Mouse (Mus musculus) kidney, postnatal 36 days (tissue): ENCODE measurements at regions not wholly inside any gene's neighbourhood (a gene's known extent, or its start where the extent isn't known, plus 50 kb on each side); places are given as distances from the start of the nearest gene placed in this dataset.

Experiments
- DNase-seq, 2 experiments: peaks; one replicate each; pipeline ENCODE4 v3.0.0; 2021 to 2022; ENCODE audit warnings: mixed read lengths in 2 of 2

GRCm38 (mm10) chr5:85706084-85706483 lies 359.3 kb downstream of the Cenpc1 start:
- no peak for DNase-seq

- DNase-seq, result no peak
These were observed 387.5 kb downstream of the Cenpc1 start for GRCm38 (mm10) chr5:85677872-85678271.

GRCm38 (mm10) chr5:85671121-85671520 lies 394.3 kb downstream of the Cenpc1 start:
- no peak for DNase-seq

- no peak for DNase-seq
These were observed 403.9 kb downstream of the Cenpc1 start for GRCm38 (mm10) chr5:85661487-85661886.

GRCm38 (mm10) chr5:85621078-85621477 lies 444.3 kb downstream of the Cenpc1 start:
- no peak for DNase-seq

- DNase-seq, result no peak
These were observed 450.6 kb downstream of the Cenpc1 start for GRCm38 (mm10) chr5:85614783-85615182.

- no peak for DNase-seq
These were observed 452.8 kb downstream of the Cenpc1 start for GRCm38 (mm10) chr5:85612606-85613005.

- no peak for DNase-seq
These were observed 456.3 kb downstream of the Cenpc1 start for GRCm38 (mm10) chr5:85609104-85609503.

GRCm38 (mm10) chr5:85598164-85598563 lies 467.2 kb downstream of the Cenpc1 start:
- no peak for DNase-seq

GRCm38 (mm10) chr5:85595082-85595447 lies 470.3 kb downstream of the Cenpc1 start:
- no peak for DNase-seq

- DNase-seq, result no peak
These were observed 470.8 kb downstream of the Cenpc1 start for GRCm38 (mm10) chr5:85594413-85595081.

- no peak for DNase-seq
These were observed 473.1 kb downstream of the Cenpc1 start for GRCm38 (mm10) chr5:85592236-85592635.

GRCm38 (mm10) chr5:85586727-85587126 lies 478.7 kb downstream of the Cenpc1 start:
- peak in 1 of 2 experiments; percentile 57 for DNase-seq

- no peak for DNase-seq
These were observed 492.9 kb downstream of the Cenpc1 start for GRCm38 (mm10) chr5:85572531-85572930.

- no peak for DNase-seq
These were observed 493.4 kb downstream of the Cenpc1 start for GRCm38 (mm10) chr5:85571967-85572366.

GRCm38 (mm10) chr5:85571381-85571780 lies 494.0 kb downstream of the Cenpc1 start:
- DNase-seq, result no peak

- DNase-seq, result no peak
These were observed 529.1 kb downstream of the Cenpc1 start for GRCm38 (mm10) chr5:85536329-85536728.

GRCm38 (mm10) chr5:85525385-85526194 lies 539.8 kb downstream of the Cenpc1 start:
- DNase-seq, result no peak

- no peak for DNase-seq
These were observed 560.1 kb downstream of the Cenpc1 start for GRCm38 (mm10) chr5:85505244-85505643.

- no peak for DNase-seq
These were observed 568.1 kb downstream of the Cenpc1 start for GRCm38 (mm10) chr5:85497261-85497660.

GRCm38 (mm10) chr5:85485733-85486322 lies 579.6 kb downstream of the Cenpc1 start:
- DNase-seq, result no peak

GRCm38 (mm10) chr5:85485157-85485556 lies 580.2 kb downstream of the Cenpc1 start:
- no peak for DNase-seq

- DNase-seq, result no peak
These were observed 597.6 kb downstream of the Cenpc1 start for GRCm38 (mm10) chr5:85467811-85468210.

GRCm38 (mm10) chr5:85467151-85467550 lies 598.2 kb downstream of the Cenpc1 start:
- DNase-seq, result no peak
